Mouse (Mus musculus) gastrocnemius, postnatal 36 days (tissue): ENCODE measurements around the gene E2f1. TPM values are rescaled to one million over a fixed set of nuclear protein-coding genes. Genes with fewer than 3 reads are reported as not detected.

Experiments
- DNase-seq, 2 experiments: peaks; one replicate each; pipeline ENCODE4 v3.0.0; 2022
- intact Hi-C: fragments of 180-260 bp; cut with DNase I; formaldehyde crosslinking; loops from one replicate; pipeline ENCODE4 v1.15.1; 2025
- total RNA-seq, 2 experiments: library from RNA; stranded (reverse); gene quantifications; 2 replicates each; pipeline ENCODE4 v1.2.3; 2021

Gene E2f1
- total RNA-seq, 2 experiments from 2014 or later: 0.48 to 0.69 TPM

DNA sequence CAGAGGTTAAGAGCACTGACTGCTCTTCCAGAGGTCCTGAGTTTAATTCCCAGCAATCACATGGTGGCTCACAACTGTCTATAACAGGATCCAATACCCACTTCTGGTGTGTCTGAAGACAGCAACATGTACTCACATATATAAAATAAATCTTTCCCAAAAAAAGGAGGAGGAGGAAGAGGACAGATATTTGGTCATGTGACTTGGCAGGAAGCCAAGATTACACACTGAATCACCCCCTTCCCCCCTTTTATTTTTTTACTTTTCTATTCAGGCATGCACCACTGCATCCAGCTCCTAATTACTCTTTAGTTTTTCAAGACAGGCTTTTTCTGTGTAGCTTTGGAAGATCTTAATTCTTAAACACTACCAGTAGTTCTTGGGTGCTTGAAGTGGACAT is 48.2 kb downstream of the E2f1 start:
- intact Hi-C loops: no loop called here
- DNase-seq: no peak

DNA sequence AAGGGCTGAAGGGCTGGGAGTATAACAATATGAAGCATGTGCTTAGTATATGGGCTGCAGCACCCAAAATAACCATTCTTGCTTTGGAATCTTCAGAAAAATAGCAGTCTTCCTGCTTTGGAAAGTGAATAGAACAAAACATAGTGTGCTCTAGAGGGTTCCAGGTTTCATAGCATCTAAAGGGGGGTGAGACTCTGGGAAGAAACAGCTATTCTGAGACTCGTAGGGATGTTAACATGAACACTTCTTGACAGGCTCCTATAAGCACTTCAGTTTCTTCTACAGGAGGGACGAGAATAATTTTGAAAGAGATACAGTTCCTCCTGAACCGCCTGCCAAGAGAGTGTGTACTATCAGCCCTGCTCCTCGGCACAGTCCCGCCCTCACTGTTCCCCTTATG is 52.3 kb downstream of the E2f1 start:
- DNase-seq: no peak

GRCm38 (mm10) chr2:154516944-154517343 is 52.7 kb downstream of the E2f1 start:
- DNase-seq: no peak
- intact Hi-C loops: no loop called here

More for the DNA sequence above, 52.3 kb downstream of the E2f1 start:
- intact Hi-C loops: no loop called here

GRCm38 (mm10) chr2:154510141-154510540 is 59.6 kb downstream of the E2f1 start:
- no peak for DNase-seq
- intact Hi-C loops: no loop called here

Other genes starting within 250 kb of the E2f1 start
- gene Cdk5rap1, start 196.9 kb downstream of the E2f1 start, total RNA-seq: 10 to 100 TPM; 11.1 to 12.5 TPM
- 100 to 1,000 TPM; 221 to 230 TPM for gene Snta1, start 161.8 kb downstream of the E2f1 start, total RNA-seq
- 10 to 100 TPM; 12.2 to 16.3 TPM for gene Cbfa2t2, start 133.4 kb downstream of the E2f1 start, total RNA-seq
- gene 1700003F12Rik, start 22.8 kb downstream of the E2f1 start, total RNA-seq: not detected
- not detected for gene Actl10, start 18.1 kb downstream of the E2f1 start, total RNA-seq
- gene Necab3, start 11.0 kb downstream of the E2f1 start, total RNA-seq: under 1 TPM; 0.27 to 0.28 TPM
- 10 to 100 TPM; 10.8 to 11.8 TPM for gene Pxmp4, start 33.8 kb upstream of the E2f1 start, total RNA-seq
- gene Zfp341, start 43.4 kb upstream of the E2f1 start, total RNA-seq: 1 to 10 TPM; 2.2 to 2.3 TPM
- gene 4930519P11Rik, start 43.5 kb upstream of the E2f1 start, total RNA-seq: not detected
- gene Chmp4b, start 81.8 kb upstream of the E2f1 start, total RNA-seq: 100 to 1,000 TPM; 102 to 107 TPM
- gene Gm14214, start 200.1 kb upstream of the E2f1 start, total RNA-seq: not detected
- 10 to 100 TPM; 59.0 to 63.0 TPM for gene Raly, start 221.2 kb upstream of the E2f1 start, total RNA-seq
- gene a, start 221.5 kb upstream of the E2f1 start, total RNA-seq: not detected